Mouse (Mus musculus) ES-E14 (cell line): ENCODE data around the gene Gm15557. TPM values are rescaled to one million over a fixed set of nuclear protein-coding genes. Genes with fewer than 3 reads are reported as not detected.
A peak's percentile ranks its signal among the peaks of the same experiment; 100 is the strongest.
"Not testable (repeated sequence)": the region's sequence is repeated elsewhere in the genome, so short reads cannot be mapped to it uniquely, and the experiment has no call there.

Experiments
- DNase-seq: peaks from one replicate; pipeline ENCODE4 v3.0.0-alpha.2; 2013; ENCODE audit warnings: low read depth, low spot score
- H3K27ac ChIP-seq: 2 replicates; pipeline ENCODE4 v1.5.1; 2012; ENCODE audit warnings: low read depth, mild to moderate bottlenecking, low read length, moderate library complexity, mixed read lengths; ENCODE audit not compliant: poor library complexity, insufficient read depth, severe bottlenecking
- H3K36me3 ChIP-seq: 2 replicates; pipeline ENCODE4 v1.6.1; 2012; ENCODE audit warnings: mild to moderate bottlenecking, low read length, moderate library complexity, mixed read lengths; ENCODE audit not compliant: control insufficient read depth, poor library complexity, insufficient read depth, severe bottlenecking
- H3K4me1 ChIP-seq, 2 experiments: fragments of 150-350 bp in 1 of 2; sonication (generic) in 1 of 2; 2 replicates each; pipeline ENCODE4 v1.6.1; 2012; ENCODE audit warnings: low read length in 2 of 2, mild to moderate bottlenecking in 1 of 2, mixed read lengths in 1 of 2; ENCODE audit not compliant: control insufficient read depth in 2 of 2, insufficient read depth in 2 of 2, poor library complexity in 1 of 2
- H3K4me3 ChIP-seq, 2 experiments: fragments of 150-350 bp in 1 of 2; sonication (generic) in 1 of 2; 2 replicates each; pipeline ENCODE4 v1.5.1; 2012; ENCODE audit warnings: low read length in 2 of 2, low read depth in 1 of 2, mild to moderate bottlenecking in 1 of 2, mixed read lengths in 1 of 2; ENCODE audit not compliant: insufficient read depth in 1 of 2, poor library complexity in 1 of 2, severe bottlenecking in 1 of 2
- H3K9ac ChIP-seq: 2 replicates; pipeline ENCODE4 v1.6.1; 2012; ENCODE audit warnings: low read depth, mild to moderate bottlenecking, low read length, mixed read lengths; ENCODE audit not compliant: poor library complexity, insufficient read depth, severe bottlenecking
- H3K9me3 ChIP-seq: fragments of 150-350 bp; sonication (generic); 2 replicates; pipeline ENCODE4 v1.6.1; 2012; ENCODE audit warnings: low read depth, mild to moderate bottlenecking, low read length; ENCODE audit not compliant: control insufficient read depth, insufficient read depth
- CHD2 ChIP-seq: IDR thresholded peaks from 2 replicates; pipeline ENCODE4 v1.6.1; 2014; ENCODE audit warnings: mild to moderate bottlenecking, low read depth, low read length, inconsistent platforms
- HCFC1 ChIP-seq: IDR thresholded peaks from 2 replicates; pipeline ENCODE4 v1.6.1; 2012; ENCODE audit warnings: low read length, inconsistent platforms, borderline replicate concordance; ENCODE audit not compliant: insufficient read depth
- MAFK ChIP-seq: IDR thresholded peaks from 2 replicates; pipeline ENCODE4 v1.6.1; 2014; ENCODE audit warnings: mild to moderate bottlenecking, low read depth, low read length, inconsistent platforms; ENCODE audit not compliant: insufficient read depth
- ZC3H11A ChIP-seq: IDR thresholded peaks from 2 replicates; pipeline ENCODE4 v1.6.1; 2012; ENCODE audit warnings: low read depth, mild to moderate bottlenecking, inconsistent platforms, low read length, borderline replicate concordance
- ZNF384 ChIP-seq: IDR thresholded peaks from 2 replicates; pipeline ENCODE4 v1.6.1; 2012; ENCODE audit warnings: low read depth, low read length, inconsistent platforms
- in situ Hi-C, 2 experiments: fragments of 600-800 bp; cut with MboI; formaldehyde crosslinking; loops; one replicate each; pipeline ENCODE4 v1.15.1; 2025; ENCODE audit warnings: low sequenced_read_pairs in 2 of 2, inconsistent platforms in 1 of 2; ENCODE audit not compliant: unreplicated experiment in 2 of 2
- total RNA-seq: library from RNA; depleted of rRNA; stranded (reverse); fragments of 300-350 nt; gene quantifications from 2 replicates; pipeline ENCODE4 v1.2.3, GENCODE M21; 2012

Gene Gm15557
- total RNA-seq, 1 experiment = not detected

DNA sequence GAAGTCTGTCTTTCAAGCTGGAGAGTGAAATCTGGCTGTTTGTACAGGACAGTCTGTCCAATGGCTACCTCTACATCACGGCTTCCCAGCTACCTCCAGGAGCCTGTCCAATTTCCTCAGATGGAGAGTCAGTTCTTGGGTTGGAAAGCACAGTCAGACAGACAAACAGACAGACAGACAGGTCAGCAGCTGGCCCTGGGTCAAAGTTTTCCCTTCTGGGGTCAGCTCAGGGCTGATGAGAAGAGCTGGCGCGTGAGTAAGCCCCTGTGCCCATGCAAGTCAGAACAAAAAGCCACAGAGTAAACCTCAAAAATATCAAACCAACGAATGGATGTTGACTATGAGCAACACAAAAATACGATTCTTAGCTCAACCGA, 36.9 kb upstream of the Gm15557 start:
- H3K4me1 ChIP-seq = no peaks in the 10 kb centered on the region
- in situ Hi-C loops = no loop called here
- no peak overlapping the region for H3K9ac ChIP-seq
- no peak overlapping the region for H3K4me3 ChIP-seq
- peaks cover 2% of the 10 kb centered on the region; the same call in 1 of the 2 replicates for H3K36me3 ChIP-seq
- no peaks in the 10 kb centered on the region for H3K9me3 ChIP-seq
- TF ChIP-seq ZC3H11A (no peak), CHD2 (no peak), HCFC1 (no peak), ZNF384 (no peak), MAFK (no peak)
- H3K27ac ChIP-seq = no peak overlapping the region
- DNase-seq = no peak

DNA sequence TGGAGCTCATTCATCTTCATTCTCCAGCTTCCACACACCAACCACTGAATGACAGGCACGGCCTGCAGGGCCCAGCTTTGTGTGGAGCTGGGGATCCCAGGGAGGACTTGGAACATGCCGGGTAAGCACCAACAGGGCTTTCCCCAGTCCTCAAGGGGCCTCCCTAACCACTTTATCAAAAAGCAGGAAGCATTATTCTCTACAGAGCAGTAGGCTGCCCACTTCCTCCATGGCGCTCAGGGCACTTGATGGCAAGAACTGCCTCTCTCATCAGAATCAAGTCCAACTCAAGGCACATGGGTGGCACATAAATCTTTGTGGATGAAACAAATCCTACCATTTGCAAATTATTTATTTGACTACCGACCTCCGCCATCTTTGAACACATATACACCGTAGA, 25.8 kb upstream of the Gm15557 start:
- in situ Hi-C loops = no loop called here
- peaks cover 14% of the 10 kb centered on the region for H3K36me3 ChIP-seq
- TF ChIP-seq ZC3H11A (no peak), CHD2 (no peak), MAFK (no peak), HCFC1 (no peak), ZNF384 (no peak)
- no peak for DNase-seq
- no peaks in the 10 kb centered on the region for H3K9me3 ChIP-seq
- no peak overlapping the region for H3K4me3 ChIP-seq
- H3K9ac ChIP-seq = no peak overlapping the region
- no peak overlapping the region for H3K27ac ChIP-seq
- H3K4me1 ChIP-seq = peaks cover 0 to 3% of the 10 kb centered on the region in 2 experiments; a peak in 1 of 4 replicates

- no peak for DNase-seq
- no peaks in the 10 kb centered on the region for H3K9me3 ChIP-seq
- H3K36me3 ChIP-seq = no peaks in the 10 kb centered on the region
- no peaks in the 10 kb centered on the region for H3K4me1 ChIP-seq
- TF ChIP-seq ZNF384 (no peak), HCFC1 (no peak), CHD2 (no peak), MAFK (no peak), ZC3H11A (no peak)
- no peak overlapping the region for H3K9ac ChIP-seq
- in situ Hi-C loops = no loop called here
- no peak overlapping the region for H3K4me3 ChIP-seq
- no peak overlapping the region for H3K27ac ChIP-seq
Observed at GRCm38 (mm10) chr2:155923143-155923542, 17.4 kb upstream of the Gm15557 start.

- H3K4me3 ChIP-seq, in situ Hi-C loops, H3K4me1 ChIP-seq, H3K36me3 ChIP-seq, H3K9me3 ChIP-seq, H3K27ac ChIP-seq, H3K9ac ChIP-seq, DNase-seq: not testable (repeated sequence)
Observed at GRCm38 (mm10) chr2:155925213-155925612, 15.3 kb upstream of the Gm15557 start.

DNA sequence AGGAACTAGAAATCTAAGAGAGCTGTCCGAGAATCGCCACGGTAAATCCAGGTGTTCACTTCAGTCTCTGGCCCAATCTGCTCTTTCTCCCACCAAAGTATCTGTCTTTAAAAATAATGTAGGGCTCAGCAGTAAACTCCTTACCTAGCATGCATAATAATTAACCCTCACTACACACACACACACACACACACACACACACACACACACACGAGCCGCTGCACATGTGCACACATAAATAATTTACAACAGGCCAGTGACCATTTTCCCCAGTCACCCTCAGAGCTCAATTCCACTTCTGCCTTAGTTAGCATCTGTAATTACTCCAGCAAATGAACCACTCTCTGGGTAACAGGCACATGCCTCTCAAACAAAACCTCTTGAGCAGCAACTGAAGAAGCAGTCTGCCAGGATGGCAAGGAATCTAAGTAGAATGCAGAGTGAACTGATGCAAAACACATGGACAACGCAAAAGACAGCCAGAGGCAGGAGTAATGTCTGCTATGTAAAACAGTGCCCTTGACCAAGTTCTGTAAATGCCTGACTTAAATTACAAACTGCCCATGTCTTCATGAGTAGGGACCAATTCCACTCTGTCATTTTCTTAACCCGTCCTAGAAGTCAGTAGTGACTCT, 11.7 kb upstream of the Gm15557 start:
- TF ChIP-seq ZNF384 = no peak
- no peak for TF ChIP-seq CHD2
- no peak for TF ChIP-seq MAFK
- no peak for TF ChIP-seq ZC3H11A
- no peak for TF ChIP-seq HCFC1
- no peaks in the 10 kb centered on the region for H3K36me3 ChIP-seq
- peaks cover 0 to 2% of the 10 kb centered on the region in 2 experiments; a peak in 1 of 4 replicates for H3K4me1 ChIP-seq
- in situ Hi-C loops = no loop called here
- peak overlapping the region; percentile 30; the same call in 1 of the 2 replicates for H3K27ac ChIP-seq
- peak overlapping the region; percentile 85 to 90 for H3K4me3 ChIP-seq
- H3K9me3 ChIP-seq = no peaks in the 10 kb centered on the region
- H3K9ac ChIP-seq = peak overlapping the region; percentile 79; the same call in 1 of the 2 replicates
- no peak for DNase-seq
